Mouse (Mus musculus) megakaryocyte, embryonic 14.5 days (primary cell): ENCODE results near the gene Sost.

ENCODE experiments used
- FLI1 ChIP-seq: IDR thresholded peaks from 2 replicates; pipeline ENCODE4 v1.6.1; 2012; ENCODE audit warnings: low read length, inconsistent platforms, mixed read lengths
- GATA1 ChIP-seq: IDR thresholded peaks from 3 replicates; pipeline ENCODE4 v1.6.1; 2012; ENCODE audit warnings: mixed read lengths, low read length, inconsistent platforms, borderline replicate concordance

GRCm38 (mm10) chr11:101980603-101981157, 13.9 kb upstream of the Sost start:
- no peak for TF ChIP-seq GATA1
- TF ChIP-seq FLI1: no peak
